Comparison of ENCODE assay signal across 18 mouse cellular contexts in genomic region chr7:100678052-100678451, GRCm38 (mm10). TPM values are rescaled to one million over a fixed set of nuclear protein-coding genes. Genes with fewer than 3 reads are reported as not detected.
"Had no signal": no experiment of that assay in that cellular context is flagged by ENCODE, and none has a peak within 500 bp of the region (broad histone marks: within the 10 kb centered on the region; RNA-seq: fewer than 3 reads in every experiment).

No protein-coding gene starts in this region.

- H3K27me3 ChIP-seq: limb, embryonic 15.5 days; stomach, embryonic 15.5 days had no signal

- H3K36me3 ChIP-seq: limb, embryonic 15.5 days; stomach, embryonic 15.5 days had no signal

- H3K27ac ChIP-seq: kidney, postnatal 0 days; layer of hippocampus, adult 2 months; liver, embryonic 14.5 days; stomach, embryonic 15.5 days had no signal

- H3K4me2 ChIP-seq: limb, embryonic 15.5 days; liver, embryonic 11.5 days; midbrain, embryonic 11.5 days; stomach, embryonic 15.5 days had no signal

- DNase-seq: kidney, adult 2 months; kidney, postnatal 25 days; layer of hippocampus, adult 9-11 months; liver, postnatal 0 days; midbrain, embryonic 14.5 days; right cerebral cortex, adult 18-20 months; right cerebral cortex, postnatal 14 days; right cerebral cortex, postnatal 4 days; thymus, postnatal 25 days had no signal

- H3K9me3 ChIP-seq: limb, embryonic 15.5 days; stomach, embryonic 15.5 days had no signal

- H3K4me1 ChIP-seq: stomach, embryonic 15.5 days had no signal

- ATAC-seq: intestine, postnatal 0 days; liver, postnatal 0 days had no signal

- H3K4me3 ChIP-seq: layer of hippocampus, adult 2 months; limb, embryonic 15.5 days; stomach, embryonic 15.5 days had no signal

- H3K9ac ChIP-seq: limb, embryonic 15.5 days; liver, embryonic 14.5 days; liver, postnatal 0 days; stomach, embryonic 15.5 days had no signal

RNA-seq across cellular contexts. Expression of gene Plekhb1, which starts 15.8 kb away (rescaled TPM):
- total RNA-seq: megakaryocyte progenitor cell, adult 5-6 weeks had no signal
